Mouse (Mus musculus): ENCODE results near the gene Ank3.

GRCm38 (mm10) chr10:69607611-69608119 lies 209.1 kb downstream of the Ank3 start:
- TF ChIP-seq CTCF (IDR thresholded peaks at IDR 0.05; ENCODE audit: control insufficient read depth, insufficient read depth, low read length) (no peak), POLR2A (IDR thresholded peaks at IDR 0.05; ENCODE audit: borderline replicate concordance, control insufficient read depth, low read depth, low read length) (no peak)
